Mouse (Mus musculus): ENCODE data around the gene Mier1.
A peak's percentile ranks its signal among the peaks of the same experiment; 100 is the strongest.
"Not testable (repeated sequence)": the region's sequence is repeated elsewhere in the genome, so short reads cannot be mapped to it uniquely, and the experiment has no call there.

The Mier1 gene

GRCm38 (mm10) chr4:103166198-103166597, 52.0 kb downstream of the Mier1 start:
- DNase-seq (ENCODE audit: low spot score in 2 of 2), result not testable (repeated sequence)

GRCm38 (mm10) chr4:103171256-103171655, 57.1 kb downstream of the Mier1 start:
- peak in 1 of 2 experiments; percentile 34 for DNase-seq (ENCODE audit: low spot score in 2 of 2)

GRCm38 (mm10) chr4:103173507-103173906, 59.3 kb downstream of the Mier1 start:
- DNase-seq (ENCODE audit: low spot score in 2 of 2), result no peak

DNA sequence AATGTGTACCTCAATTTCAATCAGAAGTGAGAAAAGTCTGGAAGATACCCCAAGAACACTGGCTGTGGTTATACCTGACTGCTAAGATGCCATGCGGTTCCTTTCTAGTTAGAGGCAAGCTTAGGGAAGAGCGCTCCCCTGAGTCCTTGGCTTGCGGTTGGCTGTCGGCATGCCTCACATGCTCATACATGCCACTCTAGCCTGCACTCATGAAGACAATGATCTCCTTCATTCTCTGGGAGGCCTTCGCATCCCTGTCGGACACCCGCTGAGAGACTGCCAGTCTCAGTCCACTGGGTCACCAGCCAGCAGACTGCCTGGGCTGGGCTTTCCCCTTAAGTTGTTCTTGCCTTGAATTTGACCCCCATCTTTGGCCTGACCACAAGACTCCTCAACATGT, 59.8 kb downstream of the Mier1 start:
- DNase-seq (ENCODE audit: low spot score in 2 of 2), result no peak

DNA sequence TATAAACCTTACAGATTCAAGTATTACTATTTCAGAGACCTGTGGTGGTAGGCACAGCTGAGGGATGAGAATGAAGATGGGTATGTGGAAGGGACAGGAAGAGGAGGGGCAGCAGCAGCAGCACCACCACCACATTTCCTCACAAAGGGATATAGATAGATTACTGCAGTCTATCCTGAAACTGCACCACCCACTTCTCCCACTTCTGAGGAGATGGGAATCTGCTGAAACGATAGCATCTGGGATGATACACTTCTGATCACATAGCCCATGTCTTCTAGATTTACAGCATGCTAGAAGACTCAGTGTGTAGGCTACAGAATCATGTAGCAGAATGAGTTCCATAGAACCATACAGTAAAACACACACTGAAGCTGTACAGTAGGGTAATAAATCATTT, 63.5 kb downstream of the Mier1 start:
- no peak for DNase-seq (ENCODE audit: low spot score in 2 of 2)

GRCm38 (mm10) chr4:103178635-103179318, 64.6 kb downstream of the Mier1 start:
- peak; percentile 33 to 72 for DNase-seq (ENCODE audit: low spot score in 2 of 2)

GRCm38 (mm10) chr4:103179581-103179980, 65.4 kb downstream of the Mier1 start:
- DNase-seq (ENCODE audit: low spot score in 2 of 2), result no peak

DNA sequence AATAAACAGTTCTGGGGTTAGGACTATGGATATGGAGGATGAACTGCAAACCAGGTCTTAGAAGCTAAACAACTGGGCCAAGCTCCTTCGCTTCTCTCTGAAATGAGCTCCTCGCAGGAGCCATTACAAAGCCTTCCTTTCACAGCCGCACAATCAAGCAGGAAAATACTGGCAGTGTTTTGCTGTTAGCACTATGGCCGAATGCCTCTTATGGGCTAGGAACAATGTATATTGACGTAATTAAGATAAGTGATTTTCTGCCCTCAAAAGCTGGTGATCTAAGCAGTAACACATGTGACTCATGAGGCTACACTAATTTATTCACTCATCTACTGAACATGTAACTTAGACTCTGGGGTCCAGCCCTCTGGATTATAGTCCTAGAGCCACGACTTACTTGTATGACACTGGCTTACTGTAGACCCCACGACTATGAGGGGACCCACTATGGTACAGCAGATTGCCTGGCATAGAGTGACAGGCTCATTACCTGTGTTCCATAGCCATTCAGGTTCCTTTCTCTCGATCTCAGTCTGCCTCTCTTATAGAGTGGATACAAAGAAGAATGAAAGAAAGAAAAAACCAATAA, 66.2 kb downstream of the Mier1 start:
- no peak for DNase-seq (ENCODE audit: low spot score in 2 of 2)

DNA sequence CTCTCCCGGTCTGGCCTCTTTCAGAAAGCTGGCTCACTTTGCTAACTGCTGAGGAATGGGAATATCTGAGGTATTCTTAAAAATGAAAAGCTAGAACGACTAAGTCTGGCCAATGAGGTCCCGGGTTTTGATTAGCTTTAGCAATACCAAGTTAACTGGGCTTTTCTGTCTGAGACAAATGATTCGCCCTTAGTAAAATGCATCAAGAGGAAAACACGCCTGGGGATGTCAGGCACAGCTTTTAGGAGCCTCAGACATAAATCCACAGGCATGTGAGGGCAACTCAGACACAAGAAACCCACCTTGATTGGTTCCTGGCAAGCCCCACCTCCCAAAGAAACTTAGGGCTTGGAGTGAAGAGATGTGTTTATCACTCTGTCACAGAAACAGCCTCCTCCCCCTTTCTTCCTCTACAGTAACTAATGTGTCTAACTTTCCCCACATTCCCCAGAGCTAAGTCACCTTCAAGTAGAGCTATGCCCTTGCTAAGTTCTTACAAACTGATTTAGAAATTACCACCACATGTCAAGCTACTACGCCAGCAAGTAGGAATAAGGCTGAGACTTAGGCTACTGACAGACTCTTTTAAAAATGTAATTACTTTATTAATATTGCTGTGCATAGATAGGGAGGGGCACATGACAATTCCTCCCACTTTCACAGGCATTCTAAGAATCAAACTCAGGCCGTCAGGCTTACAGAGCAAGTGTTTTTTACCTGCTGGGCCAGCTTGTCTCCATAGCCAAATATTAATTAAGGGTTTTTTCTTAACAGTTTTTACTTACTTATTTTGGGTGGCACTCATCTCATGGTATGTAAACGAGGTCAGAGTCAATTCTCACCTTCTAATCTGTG, 74.8 kb downstream of the Mier1 start:
- DNase-seq (ENCODE audit: low spot score in 2 of 2), result no peak

- DNase-seq (ENCODE audit: low spot score in 2 of 2), result no peak
Observed at GRCm38 (mm10) chr4:103192421-103192820, 78.2 kb downstream of the Mier1 start.

GRCm38 (mm10) chr4:103197401-103197800, 83.2 kb downstream of the Mier1 start:
- DNase-seq (ENCODE audit: low spot score in 2 of 2), result no peak

DNA sequence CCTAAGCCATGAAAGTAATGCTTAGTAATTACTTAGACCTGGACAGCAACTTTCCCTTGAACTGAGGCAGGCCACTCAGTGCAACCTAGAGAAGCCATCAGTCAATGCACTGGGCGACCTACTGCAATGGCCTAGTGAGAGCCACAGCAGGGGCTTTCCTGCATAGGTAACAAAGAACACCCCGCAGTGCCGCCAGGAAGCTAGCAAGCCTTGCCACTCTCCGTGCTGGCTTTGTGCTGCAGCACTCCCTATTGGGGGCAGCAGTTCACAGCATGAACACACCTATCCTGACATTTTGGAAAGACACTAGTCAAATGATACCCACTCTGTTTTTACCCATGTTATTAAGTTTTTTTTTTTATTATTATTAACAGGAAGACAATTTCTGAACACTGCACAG, 84.9 kb downstream of the Mier1 start:
- DNase-seq (ENCODE audit: low spot score in 2 of 2), result no peak

DNA sequence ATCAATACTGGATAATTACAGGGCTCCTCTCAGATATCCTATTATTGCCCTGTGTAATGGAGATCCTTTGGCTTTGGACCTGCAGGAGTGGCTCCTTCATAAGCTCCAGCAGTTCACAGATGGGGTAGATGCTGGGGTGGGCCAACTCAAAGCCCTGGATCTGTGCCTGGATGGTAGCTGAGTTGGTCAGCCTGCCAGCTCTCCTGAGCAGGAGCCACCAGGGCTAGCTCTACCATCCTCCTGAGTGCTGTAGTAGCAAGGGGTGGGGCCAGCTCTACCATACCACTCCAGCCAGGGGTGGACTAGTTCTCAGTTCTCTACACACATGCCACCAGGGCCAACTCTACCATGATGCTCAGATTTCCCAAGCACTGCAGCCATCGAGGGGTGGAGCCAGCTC, 85.9 kb downstream of the Mier1 start:
- DNase-seq (ENCODE audit: low spot score in 2 of 2), result no peak

GRCm38 (mm10) chr4:103203646-103204045, 89.5 kb downstream of the Mier1 start:
- no peak for DNase-seq (ENCODE audit: low spot score in 2 of 2)

GRCm38 (mm10) chr4:103208553-103208952, 94.4 kb downstream of the Mier1 start:
- DNase-seq (ENCODE audit: low spot score in 2 of 2), result no peak

- no peak for DNase-seq (ENCODE audit: low spot score in 2 of 2)
Observed at GRCm38 (mm10) chr4:103213859-103214497, 99.8 kb downstream of the Mier1 start.

DNA sequence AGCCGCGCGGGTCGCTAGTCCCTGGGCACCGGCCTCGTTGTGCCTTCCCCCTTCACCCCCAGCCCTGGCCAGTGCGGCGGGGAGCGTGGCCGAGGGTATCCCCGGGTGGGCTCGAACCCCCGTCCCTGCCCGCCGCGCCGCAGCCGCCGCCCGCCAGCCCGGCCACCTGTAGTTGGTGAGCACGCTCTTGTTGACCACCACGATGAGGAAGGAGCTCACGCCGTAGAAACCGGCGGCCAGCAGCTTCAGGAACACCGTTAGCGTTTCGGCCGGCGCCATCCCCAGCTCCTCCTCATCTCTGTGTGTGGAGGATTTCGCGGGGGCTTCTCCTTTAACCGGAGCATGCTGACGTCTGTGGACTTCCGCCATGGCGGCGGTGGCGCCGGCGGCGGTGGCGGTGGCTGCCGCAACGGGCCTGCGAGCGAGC, 100.3 kb downstream of the Mier1 start:
- DNase-seq (ENCODE audit: low spot score in 2 of 2), result peak; percentile 37 to 70
